Mouse (Mus musculus): ENCODE data around the gene Odc1.

The Odc1 gene

GRCm38 (mm10) chr12:17588436-17588835 lies 43.8 kb downstream of the Odc1 start:
- DNase-seq (ENCODE audit: low read depth, low spot score) = no peak

GRCm38 (mm10) chr12:17588906-17589612 lies 44.5 kb downstream of the Odc1 start:
- no peak for DNase-seq (ENCODE audit: low read depth, low spot score)

GRCm38 (mm10) chr12:17591249-17591648 lies 46.7 kb downstream of the Odc1 start:
- no peak for DNase-seq (ENCODE audit: low read depth, low spot score)

GRCm38 (mm10) chr12:17593956-17594355 lies 49.4 kb downstream of the Odc1 start:
- DNase-seq (ENCODE audit: low read depth, low spot score) = no peak

GRCm38 (mm10) chr12:17594701-17595100 lies 50.1 kb downstream of the Odc1 start:
- no peak for DNase-seq (ENCODE audit: low read depth, low spot score)

- no peak for DNase-seq (ENCODE audit: low read depth, low spot score)
These were observed 50.6 kb downstream of the Odc1 start for GRCm38 (mm10) chr12:17595166-17595565.
